ENCODE assay signal across 13 mouse cellular contexts in the genomic region with DNA sequence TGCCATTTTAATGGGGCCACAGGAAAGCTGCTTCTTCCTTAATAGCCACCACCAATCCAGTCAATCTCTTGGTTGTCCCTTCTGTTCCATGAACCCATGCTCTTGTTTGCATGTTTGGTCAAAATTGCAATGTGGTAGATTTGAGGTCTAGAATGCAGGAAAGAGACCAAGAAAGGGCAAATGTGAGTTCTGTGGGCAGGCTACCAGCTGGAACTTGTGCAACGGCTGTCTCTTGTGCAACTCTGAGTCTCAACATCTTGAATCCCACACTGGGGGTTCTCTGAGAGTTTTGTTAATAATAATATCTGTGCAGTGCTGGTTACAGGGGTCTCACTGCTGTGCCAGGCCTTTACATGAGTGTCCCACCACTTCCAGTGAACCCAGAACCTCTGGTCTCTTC.
"Had no signal": no experiment of that assay in that cellular context is flagged by ENCODE, and none has a peak within 500 bp of the region (broad histone marks: within the 10 kb centered on the region; RNA-seq: fewer than 3 reads in every experiment).

No protein-coding gene starts in this region.

- H3K36me3 ChIP-seq: limb, embryonic 13.5 days; liver, embryonic 13.5 days; midbrain, embryonic 15.5 days; neural tube, embryonic 12.5 days; stomach, embryonic 15.5 days had no signal

- H3K9ac ChIP-seq: limb, embryonic 13.5 days; liver, embryonic 13.5 days; liver, postnatal 0 days; midbrain, embryonic 15.5 days; neural tube, embryonic 12.5 days; stomach, embryonic 15.5 days had no signal

- H3K4me1 ChIP-seq: limb, embryonic 13.5 days; liver, embryonic 13.5 days; megakaryocyte, embryonic 14.5 days; midbrain, embryonic 15.5 days; neural tube, embryonic 12.5 days; stomach, embryonic 15.5 days had no signal

- H3K27ac ChIP-seq: kidney, postnatal 0 days; limb, embryonic 13.5 days; liver, embryonic 13.5 days; macrophage; midbrain, embryonic 15.5 days; neural tube, embryonic 12.5 days; stomach, embryonic 15.5 days had no signal

- H3K27me3 ChIP-seq: limb, embryonic 13.5 days; liver, embryonic 13.5 days; megakaryocyte, embryonic 14.5 days; midbrain, embryonic 15.5 days; neural tube, embryonic 12.5 days; stomach, embryonic 15.5 days had no signal

- H3K4me3 ChIP-seq: limb, embryonic 13.5 days; liver, embryonic 13.5 days; megakaryocyte, embryonic 14.5 days; midbrain, embryonic 15.5 days; neural tube, embryonic 12.5 days; stomach, embryonic 15.5 days had no signal

- DNase-seq: left cerebral cortex, postnatal 4 days; liver, embryonic 13.5 days; liver, postnatal 0 days; right cerebral cortex, postnatal 14 days; thymus, adult 2 months; thymus, postnatal 25 days had no signal
